Mouse (Mus musculus) hindbrain, embryonic 15.5 days (tissue): ENCODE measurements around the gene 4930404N11Rik. TPM values are rescaled to one million over a fixed set of nuclear protein-coding genes. Genes with fewer than 3 reads are reported as not detected.

Experiments
- ATAC-seq: fragments of 200-750 bp; cut with Nextera tagmentation; 2 replicates; pipeline ENCODE4 v1.8.0; 2017; ENCODE audit warnings: low read depth, moderate number of reproducible peaks, moderate TSS enrichment; ENCODE audit not compliant: low FRiP score
- H3K27ac ChIP-seq: fragments of 300-500 bp; sonication (generic); replicated peaks from 2 replicates; pipeline ENCODE4 v1.5.1; 2015; ENCODE audit warnings: mild to moderate bottlenecking, inconsistent platforms
- H3K27me3 ChIP-seq: fragments of 300-500 bp; sonication (generic); 2 replicates; pipeline ENCODE4 v1.6.1; 2015; ENCODE audit warnings: control low read depth, inconsistent platforms
- H3K36me3 ChIP-seq: fragments of 300-500 bp; sonication (generic); 2 replicates; pipeline ENCODE4 v1.6.1; 2015; ENCODE audit warnings: control low read depth, inconsistent platforms
- H3K4me1 ChIP-seq: fragments of 300-500 bp; sonication (generic); replicated peaks from 2 replicates; pipeline ENCODE4 v1.6.1; 2015; ENCODE audit warnings: control low read depth, inconsistent platforms
- H3K4me2 ChIP-seq: fragments of 300-500 bp; sonication (generic); 2 replicates; pipeline ENCODE4 v1.6.1; 2015; ENCODE audit warnings: moderate library complexity, mild to moderate bottlenecking, inconsistent platforms
- H3K4me3 ChIP-seq: fragments of 300-500 bp; sonication (generic); 2 replicates; pipeline ENCODE4 v1.5.1; 2015; ENCODE audit warnings: mild to moderate bottlenecking, inconsistent platforms
- H3K9ac ChIP-seq: fragments of 300-500 bp; sonication (generic); 2 replicates; pipeline ENCODE4 v1.6.1; 2015; ENCODE audit warnings: inconsistent platforms
- H3K9me3 ChIP-seq: fragments of 300-500 bp; sonication (generic); 2 replicates; pipeline ENCODE4 v1.6.1; 2016; ENCODE audit warnings: control low read depth, inconsistent platforms
- WGBS: fragments of 180-500 bp; shearing (Covaris S2); methylation state at CpG from one replicate; pipeline ENCODE4 v1.1.7; 2015; 5-methylcytosine and 5-hydroxymethylcytosine counted together
- polyA plus RNA-seq: library from polyadenylated mRNA; unstranded; fragments of >200 nt; fragmentation: Nextera tagmentation; extraction: Ambion mirVana; gene quantifications from 2 replicates; pipeline ENCODE4 v1.2.1, GENCODE M21; 2015

4930404N11Rik gene
- polyA plus RNA-seq, 1 experiment from 2014 or later = 1.1 TPM

GRCm38 (mm10) chr10:81408424-81408729, 42.8 kb upstream of the 4930404N11Rik start:
- no peak overlapping the region for H3K4me3 ChIP-seq
- H3K9me3 ChIP-seq = no peaks in the 10 kb centered on the region
- 48% methylated on average over 13 of the region's 13 CpGs for WGBS
- no peak overlapping the region for H3K27ac ChIP-seq
- ATAC-seq = no peak
- no peak overlapping the region for H3K4me2 ChIP-seq
- H3K9ac ChIP-seq = no peak overlapping the region
- peaks cover 9% of the 10 kb centered on the region; the same call in 1 of the 2 replicates for H3K27me3 ChIP-seq
- H3K4me1 ChIP-seq = peaks cover 69% of the 10 kb centered on the region
- H3K36me3 ChIP-seq = peaks cover 29% of the 10 kb centered on the region

- Histone ChIP-seq H3K36me3 (peaks cover 29% of the 10 kb centered on the region), H3K4me2 (peak overlapping the region; percentile 36), H3K9ac (0 out of 2 replicates have a peak overlapping the region, but pooled peaks have one; percentile 21), H3K27ac (peak overlapping the region; percentile 28; the same call in 1 of the 2 replicates), H3K27me3 (peaks cover 9% of the 10 kb centered on the region; the same call in 1 of the 2 replicates), H3K4me3 (peak overlapping the region; percentile 17; the same call in 1 of the 2 replicates), H3K4me1 (peaks cover 69% of the 10 kb centered on the region), H3K9me3 (no peaks in the 10 kb centered on the region)
- no peak for ATAC-seq
- 27% methylated on average over 31 of the region's 31 CpGs for WGBS
These were observed 42.2 kb upstream of the 4930404N11Rik start for GRCm38 (mm10) chr10:81407539-81408423.

GRCm38 (mm10) chr10:81406504-81407440, 41.2 kb upstream of the 4930404N11Rik start:
- peak overlapping the region; percentile 28; the same call in 1 of the 2 replicates for H3K27ac ChIP-seq
- H3K9ac ChIP-seq = 0 out of 2 replicates have a peak overlapping the region, but pooled peaks have one; percentile 21
- 30% methylated on average over 24 of the region's 24 CpGs for WGBS
- H3K27me3 ChIP-seq = peaks cover 9% of the 10 kb centered on the region; the same call in 1 of the 2 replicates
- no peak for ATAC-seq
- H3K9me3 ChIP-seq = no peaks in the 10 kb centered on the region
- peaks cover 29% of the 10 kb centered on the region for H3K36me3 ChIP-seq
- H3K4me2 ChIP-seq = peak overlapping the region; percentile 36
- H3K4me3 ChIP-seq = peak overlapping the region; percentile 17; the same call in 1 of the 2 replicates
- H3K4me1 ChIP-seq = peaks cover 70% of the 10 kb centered on the region

- no peak for ATAC-seq
- peaks cover 69% of the 10 kb centered on the region for H3K4me1 ChIP-seq
- H3K4me3 ChIP-seq = no peak overlapping the region
- 46% methylated on average over 13 of the region's 13 CpGs for WGBS
- no peak overlapping the region for H3K4me2 ChIP-seq
- no peaks in the 10 kb centered on the region for H3K9me3 ChIP-seq
- peaks cover 9% of the 10 kb centered on the region; the same call in 1 of the 2 replicates for H3K27me3 ChIP-seq
- no peak overlapping the region for H3K9ac ChIP-seq
- no peak overlapping the region for H3K27ac ChIP-seq
- peaks cover 29% of the 10 kb centered on the region for H3K36me3 ChIP-seq
These were observed 40.1 kb upstream of the 4930404N11Rik start for GRCm38 (mm10) chr10:81405588-81406201.

GRCm38 (mm10) chr10:81404720-81405119, 39.1 kb upstream of the 4930404N11Rik start:
- Histone ChIP-seq H3K9me3 (no peaks in the 10 kb centered on the region), H3K27ac (no peak overlapping the region), H3K36me3 (peaks cover 29% of the 10 kb centered on the region), H3K9ac (no peak overlapping the region), H3K4me1 (peaks cover 69% of the 10 kb centered on the region), H3K4me3 (no peak overlapping the region), H3K4me2 (no peak overlapping the region; the same call in 1 of the 2 replicates), H3K27me3 (peaks cover 9% of the 10 kb centered on the region; the same call in 1 of the 2 replicates)
- ATAC-seq = no peak
- 54% methylated on average over 18 of the region's 18 CpGs for WGBS

GRCm38 (mm10) chr10:81404082-81404481, 38.5 kb upstream of the 4930404N11Rik start:
- peaks cover 63% of the 10 kb centered on the region for H3K4me1 ChIP-seq
- no peak overlapping the region for H3K9ac ChIP-seq
- H3K4me3 ChIP-seq = no peak overlapping the region
- H3K4me2 ChIP-seq = no peak overlapping the region
- no peak for ATAC-seq
- peaks cover 9% of the 10 kb centered on the region; the same call in 1 of the 2 replicates for H3K27me3 ChIP-seq
- peaks cover 29% of the 10 kb centered on the region for H3K36me3 ChIP-seq
- 22% methylated on average over 9 of the region's 9 CpGs for WGBS
- H3K9me3 ChIP-seq = no peaks in the 10 kb centered on the region
- H3K27ac ChIP-seq = no peak overlapping the region

GRCm38 (mm10) chr10:81403511-81403910, 37.9 kb upstream of the 4930404N11Rik start:
- Histone ChIP-seq H3K9ac (no peak overlapping the region), H3K36me3 (peaks cover 29% of the 10 kb centered on the region), H3K4me1 (peaks cover 61% of the 10 kb centered on the region), H3K4me3 (no peak overlapping the region), H3K27ac (peak overlapping the region; percentile 80; the same call in 1 of the 2 replicates), H3K9me3 (no peaks in the 10 kb centered on the region), H3K4me2 (no peak overlapping the region), H3K27me3 (peaks cover 9% of the 10 kb centered on the region; the same call in 1 of the 2 replicates)
- 42% methylated on average over 10 of the region's 10 CpGs for WGBS
- no peak for ATAC-seq

- Histone ChIP-seq H3K36me3 (peaks cover 28% of the 10 kb centered on the region), H3K4me1 (peaks cover 53% of the 10 kb centered on the region), H3K4me2 (peak overlapping the region; percentile 30), H3K4me3 (no peak overlapping the region), H3K9me3 (no peaks in the 10 kb centered on the region), H3K27me3 (0 out of 2 replicates have a peak, but pooled peaks cover 4% of the 10 kb centered on the region), H3K9ac (no peak overlapping the region), H3K27ac (peak overlapping the region; percentile 80)
- WGBS = 10% methylated on average over 7 of the region's 7 CpGs
- peak; percentile 9; the same call in 1 of the 2 replicates for ATAC-seq
These were observed 36.7 kb upstream of the 4930404N11Rik start for GRCm38 (mm10) chr10:81402227-81402765.

GRCm38 (mm10) chr10:81401521-81402226, 36.1 kb upstream of the 4930404N11Rik start:
- Histone ChIP-seq H3K27ac (peak overlapping the region; percentile 80), H3K27me3 (0 out of 2 replicates have a peak, but pooled peaks cover 2% of the 10 kb centered on the region), H3K36me3 (peaks cover 22% of the 10 kb centered on the region), H3K9ac (no peak overlapping the region), H3K4me1 (peaks cover 50% of the 10 kb centered on the region), H3K9me3 (no peaks in the 10 kb centered on the region), H3K4me2 (peak overlapping the region; percentile 30), H3K4me3 (no peak overlapping the region)
- ATAC-seq = peak; percentile 68
- 9% methylated on average over 18 of the region's 18 CpGs for whole genome bisulfite sequencing

GRCm38 (mm10) chr10:81401205-81401520, 35.5 kb upstream of the 4930404N11Rik start:
- Histone ChIP-seq H3K27ac (peak overlapping the region; percentile 80), H3K27me3 (no peaks in the 10 kb centered on the region), H3K4me1 (peaks cover 52% of the 10 kb centered on the region), H3K4me2 (peak overlapping the region; percentile 30), H3K36me3 (peaks cover 19% of the 10 kb centered on the region), H3K4me3 (0 out of 2 replicates have a peak overlapping the region, but pooled peaks have one; percentile 13), H3K9me3 (no peaks in the 10 kb centered on the region), H3K9ac (no peak overlapping the region)
- WGBS = 26% methylated on average over 10 of the region's 10 CpGs
- ATAC-seq = 0 out of 2 replicates have a peak, but pooled peaks have one; percentile 2
